Mouse (Mus musculus): ENCODE data around the gene Gna14.

GRCm38 (mm10) chr19:16607634-16608033, 172.1 kb downstream of the Gna14 start:
- TF ChIP-seq POLR2A (IDR thresholded peaks at IDR 0.05; ENCODE audit: control insufficient read depth, extremely low read depth, insufficient read depth, low read length, poor library complexity), result no peak
- no peak for TF ChIP-seq CTCF (IDR thresholded peaks at IDR 0.05; ENCODE audit: borderline replicate concordance, control insufficient read depth, extremely low read depth, insufficient read depth, low read length, poor library complexity)
